Mouse (Mus musculus): ENCODE data around the gene H2afv.
"Not testable (repeated sequence)": the region's sequence is repeated elsewhere in the genome, so short reads cannot be mapped to it uniquely, and the experiment has no call there.

The H2afv gene

GRCm38 (mm10) chr11:6415551-6416404 lies 28.5 kb downstream of the H2afv start:
- peak; percentile 98 for DNase-seq (ENCODE audit: low spot score)

DNA sequence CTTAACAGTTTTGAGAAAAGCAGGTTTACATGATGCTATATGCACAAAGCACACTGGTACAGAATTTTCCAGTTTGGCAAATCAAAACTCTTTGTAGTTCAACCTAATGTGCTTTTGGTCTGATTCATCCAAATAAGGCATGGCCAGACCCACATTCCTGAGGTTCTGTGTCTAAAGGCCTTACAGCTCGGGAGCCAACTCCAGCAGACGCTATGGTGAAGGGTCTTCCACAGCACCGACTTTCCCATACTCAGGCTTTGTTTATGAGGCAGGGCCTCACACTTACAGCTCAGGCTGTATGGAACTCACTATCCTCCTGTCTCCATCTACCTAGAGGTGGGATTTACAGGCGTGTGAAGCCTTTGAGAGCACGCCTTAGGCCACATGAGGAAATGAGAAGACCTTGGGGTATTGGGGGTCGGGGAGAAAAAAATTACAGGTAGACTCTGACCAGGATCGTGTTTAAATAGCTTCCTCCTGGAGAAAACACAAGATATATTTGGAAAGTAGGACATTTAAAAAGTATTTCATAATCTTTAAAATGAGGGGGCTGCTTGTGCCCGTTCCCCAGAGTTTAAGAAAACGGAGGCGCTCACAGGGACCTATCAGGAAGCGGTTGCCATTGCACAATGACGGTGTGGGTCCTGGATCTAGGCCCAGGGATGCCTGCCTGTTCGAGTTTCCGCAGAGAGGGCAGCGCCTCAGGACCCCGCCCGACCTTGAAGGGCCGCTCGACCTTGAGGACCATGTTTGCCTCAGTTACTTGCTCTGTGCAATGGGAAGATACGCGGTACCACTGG lies 29.3 kb downstream of the H2afv start, which contains the start of gene Ppia:
TSS of gene Ppia (plus strand) at position 693 of the 800 bp plus-strand sequence.
- DNase-seq (ENCODE audit: low spot score) = no peak

DNA sequence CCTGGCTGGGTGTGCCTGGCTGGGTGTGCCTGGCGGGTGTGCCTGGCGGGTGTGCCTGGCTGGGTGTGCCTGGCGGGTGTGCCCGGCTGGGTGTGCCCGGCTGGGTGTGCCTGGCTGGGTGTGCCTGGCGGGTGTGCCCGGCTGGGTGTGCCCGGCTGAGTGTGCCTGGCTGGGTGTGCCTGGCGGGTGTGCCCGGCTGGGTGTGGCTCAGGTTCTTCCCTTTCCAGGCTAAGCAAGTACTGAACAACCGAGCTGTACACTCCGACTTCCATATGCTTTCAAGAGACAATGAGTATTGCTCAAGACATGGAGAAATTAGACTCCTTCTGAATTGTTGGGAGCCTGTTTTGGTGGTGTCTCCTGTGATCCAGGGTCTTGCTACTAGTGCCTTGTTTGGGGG lies 31.0 kb downstream of the H2afv start:
- no peak for DNase-seq (ENCODE audit: low spot score)

GRCm38 (mm10) chr11:6411684-6412083 lies 32.6 kb downstream of the H2afv start:
- DNase-seq (ENCODE audit: low spot score) = peak; percentile 61

DNA sequence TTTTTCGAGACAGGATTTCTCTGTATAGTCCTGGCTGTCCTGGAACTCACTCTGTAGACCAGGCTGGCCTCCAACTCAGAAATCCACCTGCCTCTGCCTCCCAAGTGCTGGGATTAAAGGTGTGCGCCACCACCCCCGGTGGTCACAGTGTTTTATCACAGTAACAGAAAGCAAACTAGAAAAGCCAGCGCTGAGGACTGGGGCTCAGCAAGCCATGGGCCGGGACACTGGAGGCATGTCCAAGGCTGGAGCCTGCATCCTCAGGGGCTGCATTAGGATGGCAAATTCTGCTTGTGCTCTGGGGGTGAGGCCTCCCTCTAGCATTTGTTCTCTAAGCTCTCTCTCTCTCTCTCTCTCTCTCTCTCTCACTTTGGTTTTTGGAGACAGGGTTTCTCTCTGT lies 33.5 kb downstream of the H2afv start:
- not testable (repeated sequence) for DNase-seq (ENCODE audit: low spot score)

- DNase-seq (ENCODE audit: low spot score) = peak; percentile 37
Measured at GRCm38 (mm10) chr11:6410050-6410602, 34.1 kb downstream of the H2afv start.

- DNase-seq (ENCODE audit: low spot score) = no peak
Measured at GRCm38 (mm10) chr11:6407162-6407621, 37.1 kb downstream of the H2afv start.

DNA sequence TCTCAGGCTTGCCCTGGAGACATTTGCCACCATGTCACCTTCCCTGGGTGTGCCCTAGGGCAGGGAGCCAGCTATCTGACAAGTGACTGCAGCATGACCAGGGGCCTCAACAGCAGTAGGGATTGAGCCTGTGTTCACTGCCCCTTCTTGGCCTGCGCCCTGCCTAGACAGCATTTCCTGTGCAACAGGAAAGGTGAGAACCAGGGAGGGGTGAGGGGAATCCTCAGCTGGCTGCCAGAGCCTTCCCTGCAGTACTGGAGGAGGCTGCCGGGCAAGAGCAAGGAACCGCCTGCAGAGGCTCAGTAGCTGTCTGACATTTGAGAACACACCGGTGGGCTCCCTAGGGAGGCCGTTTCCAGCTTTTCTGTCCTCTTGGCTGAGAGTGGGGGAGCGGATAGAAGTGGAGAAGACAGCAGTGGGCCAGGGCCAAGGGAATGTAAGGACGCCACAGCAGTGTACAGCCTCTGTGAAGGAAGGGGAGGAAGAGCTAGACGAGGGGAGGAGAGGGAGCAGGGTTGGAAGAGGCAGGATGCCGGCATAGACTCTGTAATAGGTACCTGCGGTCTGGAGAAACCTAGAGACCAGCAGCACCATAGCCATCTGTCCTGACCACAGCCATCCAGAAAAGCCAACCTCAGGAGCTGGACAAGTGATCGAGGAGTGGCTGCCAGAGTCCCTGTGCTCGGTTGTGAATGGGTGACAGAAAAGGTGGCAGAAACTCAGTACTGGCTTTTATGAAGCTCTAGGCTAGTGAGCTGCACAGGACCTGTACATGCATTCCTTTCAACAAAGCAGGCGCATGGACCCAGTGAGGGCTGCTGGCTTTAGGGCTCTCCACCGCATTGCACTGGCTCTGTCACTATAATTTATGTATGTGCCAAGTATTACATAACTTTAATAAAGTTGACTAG lies 37.7 kb downstream of the H2afv start:
- no peak for DNase-seq (ENCODE audit: low spot score)

DNA sequence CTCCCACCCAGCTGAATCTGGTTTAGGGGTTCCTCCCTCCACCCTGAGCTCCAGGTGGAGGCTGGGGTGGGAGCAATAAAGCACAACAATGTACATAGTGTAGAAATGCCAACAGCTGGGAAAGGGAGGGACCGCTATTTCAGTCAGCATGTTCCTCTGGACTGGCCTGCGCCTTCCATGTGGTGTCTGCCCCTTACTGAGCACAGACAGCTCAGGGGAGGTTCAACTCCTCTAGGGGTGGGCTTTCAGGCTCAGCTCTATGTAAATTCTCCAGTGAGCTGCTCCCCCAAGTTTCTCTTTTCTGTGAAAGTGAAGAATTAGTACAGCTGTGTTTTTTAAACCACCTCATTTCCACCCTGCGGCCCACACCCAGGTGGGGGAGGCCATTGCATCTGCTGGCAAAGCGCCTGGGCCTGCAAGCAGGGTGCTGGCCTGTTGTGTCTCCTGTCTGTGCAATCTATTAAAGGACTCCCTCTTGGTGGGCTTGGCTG lies 38.6 kb downstream of the H2afv start:
- no peak for DNase-seq (ENCODE audit: low spot score)

GRCm38 (mm10) chr11:6404699-6405566 lies 39.3 kb downstream of the H2afv start:
- no peak for DNase-seq (ENCODE audit: low spot score)

GRCm38 (mm10) chr11:6403830-6404405 lies 40.3 kb downstream of the H2afv start:
- no peak for DNase-seq (ENCODE audit: low spot score)

- DNase-seq (ENCODE audit: low spot score) = peak; percentile 84
Measured at GRCm38 (mm10) chr11:6402515-6403510, 41.4 kb downstream of the H2afv start.

GRCm38 (mm10) chr11:6398141-6398540 lies 46.1 kb downstream of the H2afv start:
- DNase-seq (ENCODE audit: low spot score) = no peak

DNA sequence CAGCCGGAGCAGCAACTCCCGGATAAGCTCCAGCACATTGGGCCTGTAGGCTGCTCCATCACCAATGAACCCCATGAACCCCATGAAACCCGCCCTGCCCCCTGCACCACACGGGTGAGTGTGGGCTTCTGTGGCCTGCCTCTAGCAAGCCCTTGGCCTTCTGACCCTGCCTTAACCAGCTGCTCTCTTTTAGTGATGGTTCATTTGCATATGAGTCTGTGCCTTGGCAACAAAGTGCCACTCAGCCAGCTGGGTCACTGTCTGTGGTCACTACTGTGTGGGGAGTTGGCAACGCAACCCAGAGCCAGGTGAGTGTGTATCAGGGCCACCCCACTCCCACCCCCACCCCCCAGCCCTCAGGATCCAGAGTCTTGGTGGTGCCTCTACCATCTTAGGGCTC lies 48.7 kb downstream of the H2afv start:
- DNase-seq (ENCODE audit: low spot score) = no peak

GRCm38 (mm10) chr11:6393866-6394265 lies 50.4 kb downstream of the H2afv start:
- DNase-seq (ENCODE audit: low spot score) = no peak

- DNase-seq (ENCODE audit: low spot score) = no peak
Measured at GRCm38 (mm10) chr11:6392857-6393256, 51.4 kb downstream of the H2afv start.

DNA sequence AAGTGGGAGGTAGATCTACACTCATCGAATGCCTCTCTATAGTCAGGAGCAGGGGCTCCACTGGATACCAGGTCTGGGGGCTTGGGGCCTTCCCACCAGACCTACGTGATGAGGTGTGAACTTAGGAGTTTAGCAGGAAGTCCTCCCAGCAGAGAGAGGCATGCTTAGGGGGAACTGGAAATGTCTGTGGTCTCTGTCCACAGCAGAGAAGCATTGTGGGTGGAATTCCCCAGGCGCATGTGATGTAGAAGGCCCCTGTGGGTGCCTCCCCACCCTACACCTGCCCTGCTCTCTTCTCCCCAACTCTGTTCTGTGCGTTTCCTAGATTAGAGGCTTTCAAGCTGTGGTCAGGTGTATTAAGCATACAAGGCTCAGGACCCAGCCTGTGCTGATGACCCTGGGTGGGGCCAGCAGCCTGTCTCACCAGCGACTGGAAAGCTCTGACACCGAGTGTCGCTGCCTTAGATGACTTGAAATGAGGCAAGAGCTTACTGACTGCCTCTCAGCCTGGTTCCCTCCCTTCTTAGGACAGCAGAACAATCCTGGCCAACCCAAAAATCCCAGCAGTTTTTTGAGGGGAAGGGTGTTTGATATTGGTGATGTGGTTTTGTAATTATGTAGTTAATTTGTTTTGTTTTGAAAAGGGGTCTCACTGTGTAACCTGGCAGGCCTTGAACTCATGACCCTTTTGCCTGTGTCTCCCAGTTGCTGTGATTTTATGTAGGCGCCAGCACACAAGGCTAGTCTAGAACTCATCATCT lies 52.5 kb downstream of the H2afv start:
- peak; percentile 68 for DNase-seq (ENCODE audit: low spot score)

All from T-cell, adult 2 months (primary cell).